Mouse (Mus musculus): Measurements from ENCODE around the gene Sfxn5.

Gene Sfxn5

DNA sequence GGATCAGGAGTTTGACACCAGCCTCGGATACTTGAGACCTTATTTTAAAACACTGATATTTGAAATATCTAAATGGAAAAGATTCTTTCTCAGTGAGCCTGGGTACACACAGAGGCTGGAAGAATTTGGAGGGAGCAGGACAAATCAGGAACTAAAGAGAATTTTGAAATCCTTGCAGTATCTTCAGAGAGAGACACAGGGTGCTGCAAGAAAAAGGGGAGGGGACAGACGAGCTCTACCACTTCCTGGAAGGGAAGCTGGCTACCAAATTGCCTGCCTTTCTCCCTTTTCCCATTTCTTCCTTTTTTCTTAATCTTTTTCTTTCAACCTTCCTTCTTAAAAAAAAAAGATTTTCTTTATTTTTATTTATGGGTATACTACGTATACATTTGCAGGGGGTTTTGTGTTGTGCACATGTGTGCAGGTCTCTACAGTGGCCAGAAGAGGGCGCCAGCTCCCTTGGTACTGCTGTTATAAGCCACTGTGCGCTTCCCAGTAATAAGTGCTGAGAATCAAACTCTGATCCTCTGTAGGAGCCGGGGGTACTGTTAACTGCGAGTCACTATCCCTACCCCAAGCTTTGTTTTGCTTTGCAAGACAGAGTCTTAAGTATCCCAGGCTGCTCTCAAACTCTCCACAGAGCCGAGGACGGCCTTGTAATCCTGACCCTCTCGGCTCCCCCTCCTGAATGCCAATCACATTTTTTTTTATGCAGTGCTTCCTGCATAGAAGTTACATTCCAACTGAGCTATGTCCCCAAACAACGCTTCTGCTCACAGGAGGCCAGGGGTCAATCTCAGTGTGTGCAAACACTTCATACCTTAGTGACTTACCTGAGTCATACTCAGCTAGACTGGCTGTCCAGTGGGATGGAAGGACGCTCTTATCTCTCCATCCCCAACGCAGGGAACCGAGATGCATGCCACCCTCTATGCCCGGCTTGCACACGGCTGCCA, 42.1 kb downstream of the Sfxn5 start:
- no peak for DNase-seq (ENCODE audit: low spot score in 2 of 2)

DNA sequence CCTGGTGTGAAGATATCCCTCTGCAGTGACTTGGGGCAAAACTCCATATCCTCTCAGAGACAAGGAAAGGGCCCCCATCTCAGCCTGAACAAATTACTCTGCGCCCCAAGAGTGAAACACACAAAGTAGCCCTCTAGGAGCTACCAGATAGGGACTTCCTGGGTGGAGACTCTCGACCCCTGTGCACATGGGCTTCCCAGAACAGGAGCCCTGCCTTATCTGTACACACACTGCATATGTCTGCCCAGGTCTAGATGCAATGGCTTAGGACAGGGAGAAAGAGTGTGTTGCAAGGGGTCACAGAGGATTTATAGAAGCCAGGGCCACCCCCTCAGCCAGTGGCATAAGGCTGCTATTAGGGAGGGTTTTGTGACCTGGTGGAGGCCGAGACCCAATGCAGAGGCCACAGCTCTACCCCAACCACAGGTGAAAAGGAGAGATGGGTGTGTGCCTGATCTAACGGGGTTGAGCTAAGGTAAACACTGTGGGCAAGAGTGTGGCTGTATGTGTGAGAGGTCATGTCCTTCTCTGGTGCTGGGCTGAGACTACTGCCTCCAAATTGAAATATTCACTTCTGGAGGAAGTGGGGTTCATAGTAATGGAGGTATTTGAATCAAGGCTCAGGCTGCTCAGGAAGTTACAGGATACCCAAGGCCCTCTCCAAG, 44.9 kb downstream of the Sfxn5 start:
- DNase-seq (ENCODE audit: low spot score in 2 of 2), result no peak

DNA sequence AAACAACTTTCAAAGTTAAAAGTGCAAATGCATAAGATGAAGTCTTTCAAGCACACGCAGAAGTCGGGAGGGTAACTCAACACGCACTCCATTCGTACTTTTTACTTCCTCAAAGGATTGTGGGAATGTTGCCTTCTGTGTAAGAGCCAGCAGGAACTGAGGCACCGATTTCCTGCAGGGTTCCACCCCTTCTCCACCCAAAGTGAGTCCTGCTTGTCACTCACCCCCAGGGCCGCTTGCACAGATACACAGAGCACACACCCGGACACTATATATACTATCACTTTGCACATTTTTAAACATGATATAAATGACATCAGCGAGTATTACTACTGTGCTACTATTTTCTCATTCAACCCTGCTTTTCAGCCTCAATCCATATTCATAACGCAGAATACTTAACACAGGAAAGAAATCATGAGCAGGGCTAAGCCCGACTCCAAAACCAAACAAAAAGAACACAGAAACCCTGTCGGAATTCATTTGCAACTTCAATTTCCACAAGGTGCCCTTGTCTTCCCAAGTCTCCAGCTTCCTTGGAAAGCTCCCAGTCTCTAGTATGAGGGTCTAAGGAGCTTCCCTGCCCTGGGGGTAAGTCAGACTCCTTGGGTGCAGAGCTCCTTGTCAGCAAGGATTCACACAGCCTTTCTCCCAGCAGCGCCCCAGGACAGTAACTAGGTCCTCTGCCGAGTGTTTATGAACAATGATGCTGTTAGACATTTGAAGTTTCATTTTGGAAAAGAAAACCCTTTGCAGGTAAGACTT, 46.8 kb downstream of the Sfxn5 start:
- DNase-seq (ENCODE audit: low spot score in 2 of 2), result no peak

GRCm38 (mm10) chr6:85280871-85281270, 52.4 kb downstream of the Sfxn5 start:
- DNase-seq (ENCODE audit: low spot score in 2 of 2), result no peak

DNA sequence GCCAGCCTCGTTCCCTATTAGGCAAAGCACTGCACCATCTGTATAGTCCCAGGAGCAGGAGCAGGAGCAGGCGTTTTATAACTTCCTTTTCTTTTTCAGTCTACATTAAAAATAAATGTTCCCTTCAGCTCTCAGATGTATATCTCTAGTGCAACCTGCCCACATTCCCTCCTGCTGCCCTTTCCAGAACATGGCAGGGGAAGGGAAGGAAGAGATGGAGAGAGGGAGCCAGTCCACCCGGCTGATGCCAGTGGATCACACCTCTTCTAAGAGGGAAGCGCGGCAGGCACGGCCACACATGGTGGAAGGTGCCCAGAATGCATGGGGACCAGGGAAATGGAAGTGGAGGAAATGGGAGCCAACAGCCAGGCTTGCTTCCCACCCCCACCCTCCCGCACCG, 56.7 kb downstream of the Sfxn5 start:
- DNase-seq (ENCODE audit: low spot score in 2 of 2), result no peak

DNA sequence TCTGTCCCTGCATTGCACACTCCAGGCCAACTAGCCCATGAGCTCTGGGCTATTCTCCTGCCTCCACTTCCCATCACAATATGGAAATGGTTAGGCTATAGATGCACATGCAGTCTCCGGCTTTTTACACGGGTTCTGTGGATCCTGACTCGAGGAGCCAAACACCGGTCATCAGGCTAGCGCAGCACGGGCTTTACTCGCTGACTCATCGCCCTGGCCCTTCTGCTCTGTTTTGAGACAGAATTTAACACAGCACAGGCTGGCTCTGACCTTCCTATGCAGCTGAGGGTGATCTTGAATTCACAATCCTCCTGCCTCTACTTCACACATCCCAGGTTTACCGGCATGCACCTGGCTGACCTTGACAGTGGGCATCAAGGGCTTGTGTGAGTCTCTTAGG, 60.8 kb downstream of the Sfxn5 start:
- DNase-seq (ENCODE audit: low spot score in 2 of 2), result no peak

DNA sequence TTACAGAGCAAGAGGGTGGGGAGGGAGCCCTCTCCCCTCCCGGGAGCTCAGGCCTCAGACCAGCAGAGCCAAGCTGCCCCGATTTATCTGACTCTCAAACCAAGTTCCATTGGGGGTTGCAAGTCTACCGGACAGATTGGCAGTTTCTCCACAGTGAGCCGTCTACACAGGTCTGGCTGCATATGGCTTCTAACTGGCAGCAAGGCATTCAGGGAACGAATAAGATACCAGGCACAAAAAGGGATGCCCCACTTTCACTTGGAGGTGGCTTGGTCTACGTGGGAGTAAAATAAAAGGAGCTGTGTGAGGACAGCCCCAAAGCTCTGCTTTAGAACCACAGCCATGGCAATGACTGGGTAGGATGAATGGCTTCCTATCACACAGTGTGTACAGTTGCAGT, 67.2 kb downstream of the Sfxn5 start:
- DNase-seq (ENCODE audit: low spot score in 2 of 2), result no peak

DNA sequence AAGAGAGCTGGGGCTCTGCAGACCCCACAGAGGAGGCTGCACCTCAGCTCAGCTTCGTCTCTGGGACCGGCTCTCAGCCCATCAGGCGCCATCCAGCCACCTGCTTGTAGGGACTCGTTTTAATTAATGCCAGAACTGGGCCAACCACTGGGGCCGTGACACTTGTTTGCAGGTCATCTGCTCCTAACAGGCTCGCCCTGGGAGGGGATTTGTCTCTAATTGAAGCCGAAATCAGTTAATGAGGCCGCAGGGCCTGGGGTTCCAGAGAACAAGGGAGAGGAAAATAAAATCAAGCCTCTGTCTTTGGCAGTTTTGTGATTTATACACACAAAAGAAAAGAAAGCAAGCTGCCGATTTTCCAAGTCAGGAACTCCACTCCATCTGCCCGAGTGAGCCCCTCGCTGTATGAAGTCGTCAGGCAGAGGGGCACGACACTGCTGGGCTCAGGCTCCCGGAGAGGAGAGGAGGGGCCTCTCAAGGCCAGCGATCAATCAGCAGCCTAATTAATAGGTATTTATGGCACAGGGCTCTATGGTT, 68.2 kb downstream of the Sfxn5 start:
- no peak for DNase-seq (ENCODE audit: low spot score in 2 of 2)

DNA sequence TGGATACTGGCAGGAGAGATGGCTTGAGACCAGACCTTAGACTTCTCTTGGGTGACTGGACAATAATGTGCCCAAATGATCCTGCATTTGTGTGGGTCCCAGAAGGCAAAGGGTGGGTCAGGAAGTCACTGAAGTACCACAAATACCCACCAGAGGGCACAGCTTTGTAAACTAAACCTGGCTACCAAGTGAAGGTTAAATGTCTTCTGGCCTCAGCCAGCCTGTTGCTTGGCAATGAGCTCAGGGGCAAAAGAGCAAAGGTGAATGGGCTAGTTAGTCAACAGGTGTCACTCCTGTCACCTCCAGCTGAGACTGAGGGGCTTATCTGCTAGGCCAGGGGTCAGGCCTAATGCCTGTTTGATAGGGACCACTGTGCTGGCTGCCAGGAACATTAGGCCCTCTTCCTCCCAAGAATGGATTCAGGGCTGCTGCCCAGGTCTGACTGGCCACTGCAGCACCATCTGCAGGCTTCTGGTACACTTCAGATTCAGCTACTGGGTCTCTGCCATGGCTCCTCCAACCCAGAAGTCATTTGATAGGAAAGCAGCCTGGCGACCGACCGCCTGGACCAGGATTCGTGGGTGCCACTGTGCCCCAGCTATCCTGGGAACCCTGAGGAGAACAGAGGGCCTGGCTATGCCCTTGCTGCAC, 70.2 kb downstream of the Sfxn5 start:
- no peak for DNase-seq (ENCODE audit: low spot score in 2 of 2)

GRCm38 (mm10) chr6:85259094-85259630, 74.1 kb downstream of the Sfxn5 start:
- no peak for DNase-seq (ENCODE audit: low spot score in 2 of 2)

DNA sequence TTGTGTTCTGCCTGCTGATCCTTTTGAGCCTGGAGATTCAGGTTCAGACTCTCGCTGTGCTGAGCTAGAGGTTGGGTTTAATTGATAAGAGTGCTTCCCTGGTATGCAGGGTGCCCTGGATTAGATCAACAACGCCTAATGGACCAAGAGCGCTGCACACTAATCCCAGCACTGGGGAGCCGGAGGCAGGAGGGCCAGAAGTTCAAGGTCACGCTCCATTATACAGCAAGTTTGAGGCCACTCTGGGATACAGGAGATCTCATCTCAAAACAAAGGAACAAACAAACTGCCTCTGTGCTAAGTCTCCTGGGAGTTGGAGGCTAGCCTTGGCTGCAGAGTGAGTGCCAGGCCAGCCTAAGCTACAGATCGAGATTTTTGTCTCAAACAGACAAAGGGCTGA, 77.6 kb downstream of the Sfxn5 start:
- no peak for DNase-seq (ENCODE audit: low spot score in 2 of 2)

GRCm38 (mm10) chr6:85253994-85254541, 79.2 kb downstream of the Sfxn5 start:
- DNase-seq (ENCODE audit: low spot score in 2 of 2), result no peak

DNA sequence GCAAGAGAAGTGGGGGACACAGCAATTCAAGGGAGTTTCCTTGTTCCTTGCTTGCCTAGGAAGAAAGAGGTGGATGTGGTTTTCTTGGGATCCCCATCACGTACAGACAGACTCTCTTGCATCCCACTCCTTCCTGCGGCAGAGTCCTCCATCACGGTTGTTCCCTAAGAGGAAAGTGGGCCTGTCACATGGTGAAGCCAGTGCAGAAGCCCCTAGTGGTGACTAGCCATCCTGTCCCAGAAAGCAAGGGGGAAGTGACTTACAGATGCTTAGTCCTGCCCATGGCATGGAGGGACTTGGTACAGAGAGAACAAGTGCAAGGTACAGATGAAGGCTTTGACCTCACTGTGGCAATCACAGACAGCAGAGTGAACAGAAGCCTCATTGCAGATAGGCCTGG, 79.9 kb downstream of the Sfxn5 start:
- no peak for DNase-seq (ENCODE audit: low spot score in 2 of 2)

GRCm38 (mm10) chr6:85252251-85253058, 80.8 kb downstream of the Sfxn5 start:
- no peak for DNase-seq (ENCODE audit: low spot score in 2 of 2)

DNA sequence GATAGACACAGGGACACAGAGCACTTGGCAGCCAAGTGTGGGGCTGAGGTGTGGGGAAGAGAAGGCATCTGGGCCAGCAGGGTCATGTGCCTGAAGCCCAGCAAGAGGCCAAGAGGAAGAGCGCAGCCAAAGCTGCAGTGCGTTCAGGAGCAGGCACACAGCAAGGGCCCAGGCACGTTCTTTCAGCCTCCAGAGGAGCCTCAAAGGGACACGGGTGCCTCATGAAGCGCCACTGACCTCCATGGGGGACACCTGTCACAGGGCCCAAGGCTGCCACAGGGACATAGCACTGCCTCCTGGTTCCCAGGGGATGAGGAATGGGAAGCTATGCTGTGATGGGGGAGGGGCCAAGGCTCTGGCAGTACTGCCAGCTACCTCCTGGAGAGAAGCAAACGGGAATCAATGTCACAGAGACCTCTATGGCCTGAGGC, 82.4 kb downstream of the Sfxn5 start:
- no peak for DNase-seq (ENCODE audit: low spot score in 2 of 2)

- DNase-seq (ENCODE audit: low spot score in 2 of 2), result no peak
These were observed 83.4 kb downstream of the Sfxn5 start for GRCm38 (mm10) chr6:85249821-85250220.

GRCm38 (mm10) chr6:85239044-85239489, 94.2 kb downstream of the Sfxn5 start:
- DNase-seq (ENCODE audit: low spot score in 2 of 2), result peak in 1 of 2 experiments; percentile 63

DNA sequence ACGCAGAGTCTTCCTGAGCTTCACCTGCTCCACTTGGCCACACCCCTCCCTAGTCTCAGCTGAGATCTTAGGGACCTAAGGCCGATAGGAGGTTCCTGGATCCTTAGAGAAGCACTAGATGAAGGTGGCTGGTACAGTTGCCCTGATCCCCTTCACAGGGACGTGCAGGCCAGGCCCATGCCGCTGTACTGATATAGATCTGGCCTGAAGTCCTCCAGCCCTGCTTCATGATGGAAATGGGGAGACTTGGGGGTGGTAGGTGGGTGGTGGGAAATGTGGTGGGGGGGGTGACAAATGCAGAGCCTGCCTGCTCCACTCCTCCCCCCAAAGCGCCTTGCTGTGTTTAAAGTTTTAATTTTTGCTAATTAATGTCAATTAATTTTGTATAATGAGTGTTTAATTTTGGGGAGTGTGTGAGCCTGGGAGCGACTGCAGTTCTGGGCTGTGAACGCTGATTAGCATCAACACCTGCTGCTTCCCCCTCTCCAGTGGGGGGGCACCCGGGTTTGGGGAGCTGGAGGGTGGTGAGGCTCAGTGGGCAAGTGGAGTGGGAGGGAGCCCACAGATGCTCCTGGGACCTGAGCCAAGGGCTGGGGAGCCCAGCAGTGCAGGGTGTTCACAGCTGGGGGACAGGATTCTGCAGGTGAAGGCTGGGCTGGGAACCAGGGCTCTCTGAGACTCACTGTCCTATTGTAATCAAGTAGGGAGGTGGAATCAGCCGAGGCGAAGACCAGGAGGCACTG, 95.5 kb downstream of the Sfxn5 start:
- no peak for DNase-seq (ENCODE audit: low spot score in 2 of 2)

DNA sequence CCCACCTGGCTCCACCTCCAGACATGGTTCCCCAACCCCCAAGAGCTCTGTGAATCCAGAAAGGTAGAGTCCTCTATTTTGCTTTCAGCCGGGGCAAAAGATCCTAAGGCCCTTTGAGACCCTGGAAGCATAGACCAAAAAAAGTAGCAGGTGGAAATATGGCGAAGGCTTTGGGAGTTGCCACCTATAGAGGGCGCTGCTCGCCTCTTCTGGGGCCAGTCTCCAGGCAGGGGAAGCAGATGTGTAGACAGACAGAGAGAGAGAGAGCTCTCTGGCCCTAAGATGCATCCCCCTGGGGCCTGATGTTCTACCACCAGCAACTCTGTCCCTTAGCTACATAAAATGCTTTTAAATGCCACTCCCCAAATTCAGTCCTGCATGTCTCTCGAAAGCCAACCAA, 96.2 kb downstream of the Sfxn5 start:
- no peak for DNase-seq (ENCODE audit: low spot score in 2 of 2)

Data from frontal cortex, postnatal 10 days (tissue).